Mouse (Mus musculus) lung, postnatal 0 days (tissue): ENCODE results near the gene Hivep2. TPM values are rescaled to one million over a fixed set of nuclear protein-coding genes. Genes with fewer than 3 reads are reported as not detected.

ENCODE experiments used
- ATAC-seq: fragments of 200-750 bp; cut with Nextera tagmentation; 2 replicates; pipeline ENCODE4 v1.8.0; 2017; ENCODE audit warnings: moderate library complexity
- DNase-seq: peaks from one replicate; pipeline ENCODE4 v3.0.0-alpha.2; 2016; ENCODE audit warnings: low spot score
- H3K27ac ChIP-seq: fragments of 300-500 bp; sonication (generic); 2 replicates; pipeline ENCODE4 v1.5.1; 2014; ENCODE audit warnings: antibody characterized with exemption, mild to moderate bottlenecking, low read length, mixed read lengths
- H3K27me3 ChIP-seq: fragments of 300-500 bp; sonication (generic); replicated peaks from 2 replicates; pipeline ENCODE4 v1.6.1; 2014; ENCODE audit warnings: low read length, mixed read lengths; ENCODE audit not compliant: insufficient read depth
- H3K36me3 ChIP-seq: fragments of 300-500 bp; sonication (generic); 2 replicates; pipeline ENCODE4 v1.6.1; 2014; ENCODE audit warnings: low read length, mixed read lengths; ENCODE audit not compliant: insufficient read depth
- H3K4me1 ChIP-seq: fragments of 300-500 bp; sonication (generic); 2 replicates; pipeline ENCODE4 v1.6.1; 2014; ENCODE audit warnings: antibody characterized with exemption, low read depth, low read length, mixed read lengths; ENCODE audit not compliant: insufficient read depth
- H3K4me2 ChIP-seq: fragments of 300-500 bp; sonication (generic); replicated peaks from 2 replicates; pipeline ENCODE4 v1.6.1; 2014; ENCODE audit warnings: low read depth, mild to moderate bottlenecking, low read length, moderate library complexity, mixed read lengths
- H3K4me3 ChIP-seq: fragments of 300-500 bp; sonication (generic); 2 replicates; pipeline ENCODE4 v1.5.1; 2014; ENCODE audit warnings: low read depth, low read length
- H3K9ac ChIP-seq: fragments of 300-500 bp; sonication (generic); replicated peaks from 2 replicates; pipeline ENCODE4 v1.6.1; 2014; ENCODE audit warnings: low read depth, mild to moderate bottlenecking
- H3K9me3 ChIP-seq: fragments of 300-500 bp; sonication (generic); 2 replicates; pipeline ENCODE4 v1.6.1; 2016; ENCODE audit warnings: low read length, mixed read lengths
- CTCF ChIP-seq: IDR thresholded peaks from 2 replicates; pipeline ENCODE4 v1.5.1; 2016; ENCODE audit warnings: antibody characterized with exemption, mild to moderate bottlenecking
- EP300 ChIP-seq: IDR thresholded peaks from 2 replicates; pipeline ENCODE4 v1.6.1; 2016; ENCODE audit warnings: antibody characterized with exemption, mild to moderate bottlenecking, control low read depth
- WGBS: fragments of 180-500 bp; shearing (Covaris S2); extraction: QIAGEN DNeasy Blood & Tissue Kit; methylation state at CpG from one replicate; pipeline ENCODE4 v1.1.7; 2014; 5-methylcytosine and 5-hydroxymethylcytosine counted together
- polyA plus RNA-seq: library from polyadenylated mRNA; unstranded; fragments of >200 nt; fragmentation: Nextera tagmentation; extraction: Ambion mirVana; gene quantifications from 2 replicates; pipeline ENCODE4 v1.2.1, GENCODE M21; 2015

Hivep2 gene
- polyA plus RNA-seq, 1 experiment from 2014 or later, result 4.5 TPM

GRCm38 (mm10) chr10:14197261-14197660 lies 231.4 kb downstream of the Hivep2 start:
- Histone ChIP-seq H3K9ac (no peak overlapping the region), H3K4me3 (no peak overlapping the region), H3K9me3 (no peaks in the 10 kb centered on the region), H3K27me3 (no peaks in the 10 kb centered on the region), H3K27ac (no peak overlapping the region), H3K4me1 (no peaks in the 10 kb centered on the region), H3K36me3 (no peaks in the 10 kb centered on the region), H3K4me2 (no peak overlapping the region)
- ATAC-seq (no peak), DNase-seq (peak; percentile 67)
- no peak for TF ChIP-seq EP300
- TF ChIP-seq CTCF, result peak; percentile 70
- WGBS, result 67% methylated on average over 6 of the region's 6 CpGs

DNA sequence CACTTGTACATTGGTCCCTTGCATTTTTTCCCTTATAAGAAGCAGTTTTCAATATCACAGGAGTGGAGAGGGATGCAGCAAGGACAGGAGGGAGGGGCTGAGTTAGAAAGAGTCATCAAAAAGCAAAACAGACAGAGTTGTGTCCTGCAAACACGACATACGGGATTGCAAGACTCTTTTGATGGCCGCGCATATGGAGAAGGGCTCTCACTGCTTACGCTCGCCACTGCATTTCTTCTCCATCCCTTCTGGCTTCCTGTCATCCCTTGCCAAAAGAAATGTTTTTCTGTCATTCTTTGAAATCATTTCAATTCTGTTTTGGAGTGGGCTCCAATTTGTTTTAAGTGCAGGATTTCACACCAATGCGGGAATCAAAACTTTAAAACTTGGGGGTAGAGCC lies 233.5 kb downstream of the Hivep2 start:
- no peak overlapping the region for H3K4me3 ChIP-seq
- no peak overlapping the region for H3K27ac ChIP-seq
- H3K36me3 ChIP-seq, result no peaks in the 10 kb centered on the region
- TF ChIP-seq EP300 (no peak), CTCF (no peak)
- WGBS, result 68% methylated on average over 7 of the region's 7 CpGs
- H3K9ac ChIP-seq, result no peak overlapping the region
- H3K9me3 ChIP-seq, result no peaks in the 10 kb centered on the region
- no peaks in the 10 kb centered on the region for H3K4me1 ChIP-seq
- H3K27me3 ChIP-seq, result no peaks in the 10 kb centered on the region
- no peak for ATAC-seq
- DNase-seq, result no peak
- no peak overlapping the region for H3K4me2 ChIP-seq

GRCm38 (mm10) chr10:14200310-14200709 lies 234.4 kb downstream of the Hivep2 start:
- no peaks in the 10 kb centered on the region for H3K36me3 ChIP-seq
- no peak overlapping the region for H3K4me3 ChIP-seq
- no peak overlapping the region for H3K4me2 ChIP-seq
- DNase-seq, result peak; percentile 76
- H3K27ac ChIP-seq, result no peak overlapping the region
- peak; percentile 53 for ATAC-seq
- no peaks in the 10 kb centered on the region for H3K27me3 ChIP-seq
- peak; percentile 81 for TF ChIP-seq CTCF
- TF ChIP-seq EP300, result no peak
- no peak overlapping the region for H3K9ac ChIP-seq
- 2% methylated on average over 2 of the region's 2 CpGs for WGBS
- H3K9me3 ChIP-seq, result no peaks in the 10 kb centered on the region
- no peaks in the 10 kb centered on the region for H3K4me1 ChIP-seq

Other genes starting within 250 kb of the Hivep2 start
- gene Aig1, start 97.1 kb upstream of the Hivep2 start, polyA plus RNA-seq, result 45.5 and 47.4 TPM in 2 replicates